Mouse (Mus musculus) MEL (cell line): ENCODE measurements around the gene Frmd4a. TPM values are rescaled to one million over a fixed set of nuclear protein-coding genes. Genes with fewer than 3 reads are reported as not detected.

Experiments used
- DNase-seq: peaks from one replicate; pipeline ENCODE4 v3.0.0; 2011; ENCODE audit warnings: low read depth, low spot score
- H3K27ac ChIP-seq: 2 replicates; pipeline ENCODE4 v1.5.1; 2012; ENCODE audit warnings: low read depth, mild to moderate bottlenecking, control low read depth, low read length, moderate library complexity; ENCODE audit not compliant: control insufficient read depth
- H3K27me3 ChIP-seq, 2 experiments: fragments of 150-350 bp in 1 of 2; sonication (generic) in 1 of 2; 2 replicates each; pipeline ENCODE4 v1.6.1; 2012; ENCODE audit warnings: low read length in 2 of 2, mild to moderate bottlenecking in 2 of 2, improper control_type of control experiment in 1 of 2, moderate library complexity in 1 of 2; ENCODE audit not compliant: insufficient read depth in 2 of 2, control insufficient read depth in 1 of 2
- H3K36me3 ChIP-seq, 2 experiments: 2 replicates each; pipeline ENCODE4 v1.6.1; 2012 to 2014; ENCODE audit warnings: low read length in 2 of 2, improper control_type of control experiment in 1 of 2, inconsistent platforms in 1 of 2, mild to moderate bottlenecking in 1 of 2; ENCODE audit not compliant: insufficient read depth in 2 of 2, control insufficient read depth in 1 of 2
- H3K4me1 ChIP-seq, 2 experiments: fragments of 150-350 bp in 1 of 2; sonication (generic) in 1 of 2; 2 replicates each; pipeline ENCODE4 v1.6.1; 2012; ENCODE audit warnings: low read length in 2 of 2, improper control_type of control experiment in 1 of 2, mild to moderate bottlenecking in 1 of 2; ENCODE audit not compliant: insufficient read depth in 2 of 2, control insufficient read depth in 1 of 2
- H3K4me3 ChIP-seq, 2 experiments: fragments of 150-350 bp in 1 of 2; sonication (generic) in 1 of 2; 2 replicates each; pipeline ENCODE4 v1.5.1; 2012; ENCODE audit warnings: low read depth in 2 of 2, low read length in 2 of 2, mild to moderate bottlenecking in 2 of 2, moderate library complexity in 2 of 2, control low read depth in 1 of 2, improper control_type of control experiment in 1 of 2; ENCODE audit not compliant: control insufficient read depth in 1 of 2, insufficient read depth in 1 of 2
- H3K79me2 ChIP-seq: 2 replicates; pipeline ENCODE4 v1.6.1; 2012; ENCODE audit warnings: mild to moderate bottlenecking, low read length, moderate library complexity; ENCODE audit not compliant: control insufficient read depth, poor library complexity, insufficient read depth
- H3K9ac ChIP-seq: 2 replicates; pipeline ENCODE4 v1.6.1; 2012; ENCODE audit warnings: low read depth, mild to moderate bottlenecking, control low read depth, low read length, moderate library complexity; ENCODE audit not compliant: control insufficient read depth, poor library complexity, severe bottlenecking
- H3K9me3 ChIP-seq: fragments of 150-350 bp; sonication (generic); replicated peaks from 2 replicates; pipeline ENCODE4 v1.6.1; 2012; ENCODE audit warnings: mild to moderate bottlenecking, low read length, improper control_type of control experiment, moderate library complexity; ENCODE audit not compliant: insufficient read depth
- CHD2 ChIP-seq: IDR thresholded peaks from 2 replicates; pipeline ENCODE4 v1.6.1; 2011; ENCODE audit warnings: low read length, improper control_type of control experiment
- CTCF ChIP-seq, 3 experiments: IDR thresholded peaks in 2 of 3; conservative IDR thresholded peaks in 1 of 3; 2 replicates each; pipeline ENCODE4 v1.5.1; 2011 to 2012; ENCODE audit warnings: low read length in 3 of 3, low read depth in 2 of 3, mild to moderate bottlenecking in 2 of 3, improper control_type of control experiment in 1 of 3, inconsistent platforms in 1 of 3, mixed read lengths in 1 of 3, moderate library complexity in 1 of 3; ENCODE audit not compliant: control insufficient read depth in 1 of 3, insufficient read depth in 1 of 3, poor library complexity in 1 of 3, severe bottlenecking in 1 of 3
- E2F4 ChIP-seq: IDR thresholded peaks from 2 replicates; pipeline ENCODE4 v1.6.1; 2011; ENCODE audit warnings: low read depth, low read length, improper control_type of control experiment, borderline replicate concordance
- ETS1 ChIP-seq: IDR thresholded peaks from 2 replicates; pipeline ENCODE4 v1.6.1; 2012; ENCODE audit warnings: low read depth, mild to moderate bottlenecking, inconsistent platforms, low read length, improper control_type of control experiment, moderate library complexity
- HCFC1 ChIP-seq: IDR thresholded peaks from 2 replicates; pipeline ENCODE4 v1.6.1; 2012; ENCODE audit warnings: low read depth, mild to moderate bottlenecking, inconsistent platforms, low read length, improper control_type of control experiment, moderate library complexity
- KAT2A ChIP-seq: conservative IDR thresholded peaks from 2 replicates; pipeline ENCODE4 v1.6.1; 2012; ENCODE audit warnings: low read depth, low read length, improper control_type of control experiment, inconsistent platforms
- MEF2A ChIP-seq: IDR thresholded peaks from 2 replicates; pipeline ENCODE4 v1.6.1; 2014; ENCODE audit warnings: low read depth, mild to moderate bottlenecking, inconsistent platforms, low read length, improper control_type of control experiment; ENCODE audit not compliant: poor library complexity, insufficient replicate concordance, severe bottlenecking; ENCODE audit errors: extremely low read depth
- MYB ChIP-seq: IDR thresholded peaks from 2 replicates; pipeline ENCODE4 v1.6.1; 2011; ENCODE audit warnings: mild to moderate bottlenecking, low read depth, low read length, improper control_type of control experiment
- MYC ChIP-seq: IDR thresholded peaks from 2 replicates; pipeline ENCODE4 v1.6.1; 2011; ENCODE audit warnings: low read depth, mild to moderate bottlenecking, low read length, improper control_type of control experiment, moderate library complexity
- NRF1 ChIP-seq: IDR thresholded peaks from 2 replicates; pipeline ENCODE4 v1.6.1; 2014; ENCODE audit warnings: low read depth, mild to moderate bottlenecking, inconsistent platforms, low read length, improper control_type of control experiment, moderate library complexity; ENCODE audit not compliant: poor library complexity, insufficient read depth, severe bottlenecking
- POLR2A ChIP-seq, 2 experiments: IDR thresholded peaks; 2 replicates each; pipeline ENCODE4 v1.6.1; 2011 to 2012; ENCODE audit warnings: low read length in 2 of 2, mild to moderate bottlenecking in 2 of 2, control low read depth in 1 of 2, improper control_type of control experiment in 1 of 2, low read depth in 1 of 2, moderate library complexity in 1 of 2; ENCODE audit not compliant: control insufficient read depth in 1 of 2, insufficient read depth in 1 of 2, poor library complexity in 1 of 2
- POLR2AphosphoS5 ChIP-seq: IDR thresholded peaks from 2 replicates; pipeline ENCODE4 v1.6.1; 2012; ENCODE audit warnings: low read depth, borderline replicate concordance, mild to moderate bottlenecking, inconsistent platforms, low read length, moderate library complexity, mixed read lengths
- RAD21 ChIP-seq: IDR thresholded peaks from 2 replicates; pipeline ENCODE4 v1.6.1; 2011; ENCODE audit warnings: mild to moderate bottlenecking, low read depth, low read length, improper control_type of control experiment
- RCOR1 ChIP-seq: IDR thresholded peaks from 2 replicates; pipeline ENCODE4 v1.6.1; 2012; ENCODE audit warnings: low read depth, mild to moderate bottlenecking, inconsistent platforms, low read length, improper control_type of control experiment
- TAL1 ChIP-seq: IDR thresholded peaks from 2 replicates; pipeline ENCODE4 v1.6.1; 2012; ENCODE audit warnings: mild to moderate bottlenecking, inconsistent platforms, low read length, moderate library complexity, mixed read lengths
- TCF12 ChIP-seq: IDR thresholded peaks from 2 replicates; pipeline ENCODE4 v1.6.1; 2014; ENCODE audit warnings: low read depth, mild to moderate bottlenecking, inconsistent platforms, low read length, improper control_type of control experiment, moderate library complexity
- UBTF ChIP-seq: IDR thresholded peaks from 2 replicates; pipeline ENCODE4 v1.6.1; 2012; ENCODE audit warnings: low read depth, mild to moderate bottlenecking, inconsistent platforms, low read length, improper control_type of control experiment, moderate library complexity, borderline replicate concordance; ENCODE audit not compliant: insufficient read depth
- USF1 ChIP-seq: IDR thresholded peaks from 2 replicates; pipeline ENCODE4 v1.6.1; 2014; ENCODE audit warnings: low read depth, mild to moderate bottlenecking, inconsistent platforms, low read length, improper control_type of control experiment, moderate library complexity
- USF2 ChIP-seq, 2 experiments: IDR thresholded peaks; 2 replicates each; pipeline ENCODE4 v1.6.1; 2011 to 2012; ENCODE audit warnings: improper control_type of control experiment in 2 of 2, low read length in 2 of 2, borderline replicate concordance in 1 of 2, inconsistent platforms in 1 of 2, low read depth in 1 of 2, mild to moderate bottlenecking in 1 of 2; ENCODE audit not compliant: insufficient read depth in 1 of 2
- ZNF384 ChIP-seq: IDR thresholded peaks from 2 replicates; pipeline ENCODE4 v1.6.1; 2012; ENCODE audit warnings: low read depth, mild to moderate bottlenecking, inconsistent platforms, low read length, improper control_type of control experiment
- polyA plus RNA-seq, 2 experiments: library from polyadenylated mRNA; stranded (reverse) in 1 of 2; unstranded in 1 of 2; fragments of >175 nt in 1 of 2; fragments of >200 nt in 1 of 2; gene quantifications; 2 replicates each; pipeline versions ENCODE4 v1.2.1 to v1.2.4; 2012; ENCODE audit warnings: low replicate concordance in 2 of 2, low read depth in 1 of 2; ENCODE audit not compliant: insufficient read length in 2 of 2, insufficient read depth in 1 of 2, missing spikeins in 1 of 2
- total RNA-seq: library from RNA; depleted of rRNA; stranded (reverse); fragments of 300-350 nt; gene quantifications from 2 replicates; pipeline ENCODE4 v1.2.3, GENCODE M21; 2012

Gene Frmd4a
- total and polyA plus RNA-seq, 3 experiments: 6.4 to 14.4 TPM; not detected in 1

GRCm38 (mm10) chr2:4574251-4574650 is 556.7 kb downstream of the Frmd4a start:
- Histone ChIP-seq H3K27ac (no peak overlapping the region), H3K4me3 (no peak overlapping the region), H3K36me3 (peaks cover 16 to 36% of the 10 kb centered on the region in 2 experiments), H3K79me2 (no peaks in the 10 kb centered on the region), H3K4me1 (peaks cover 15 to 16% of the 10 kb centered on the region in 2 experiments), H3K27me3 (no peaks in the 10 kb centered on the region), H3K9ac (no peak overlapping the region), H3K9me3 (no peaks in the 10 kb centered on the region)
- DNase-seq: no peak
- no peak for TF ChIP-seq USF2 (IDR thresholded peaks at IDR 0.05; ENCODE audit: borderline replicate concordance in 1 of 2, insufficient read depth in 1 of 2, low read depth in 1 of 2, low read length in 2 of 2)
- no peak for TF ChIP-seq CHD2
- TF ChIP-seq KAT2A: no peak
- no peak for TF ChIP-seq ETS1
- no peak for TF ChIP-seq RAD21
- TF ChIP-seq RCOR1: no peak
- no peak for TF ChIP-seq UBTF
- TF ChIP-seq CTCF (IDR thresholded peaks at IDR 0.05 in 2 of 3, conservative IDR thresholded peaks at IDR 0.05 in 1 of 3; ENCODE audit: control insufficient read depth in 1 of 3, insufficient read depth in 1 of 3, low read depth in 2 of 3, low read length in 3 of 3, poor library complexity in 1 of 3, severe bottlenecking in 1 of 3): no peak
- TF ChIP-seq MYB: no peak
- TF ChIP-seq NRF1: no peak
- TF ChIP-seq POLR2AphosphoS5: no peak
- TF ChIP-seq HCFC1: no peak
- TF ChIP-seq TAL1: no peak
- no peak for TF ChIP-seq MEF2A

GRCm38 (mm10) chr2:4575163-4575562 is 557.6 kb downstream of the Frmd4a start:
- Histone ChIP-seq H3K27me3 (no peaks in the 10 kb centered on the region), H3K4me1 (peaks cover 8% of the 10 kb centered on the region in 2 experiments; a peak in 2 of 4 replicates), H3K27ac (no peak overlapping the region), H3K9me3 (no peaks in the 10 kb centered on the region), H3K4me3 (no peak overlapping the region), H3K9ac (no peak overlapping the region), H3K36me3 (peaks cover 7 to 38% of the 10 kb centered on the region in 2 experiments; a peak in 3 of 4 replicates), H3K79me2 (no peaks in the 10 kb centered on the region)
- TF ChIP-seq ETS1: no peak
- TF ChIP-seq CHD2: no peak
- TF ChIP-seq E2F4: no peak
- no peak for TF ChIP-seq USF1
- no peak for TF ChIP-seq TCF12
- TF ChIP-seq ZNF384: no peak
- TF ChIP-seq NRF1: no peak
- no peak for TF ChIP-seq POLR2A (IDR thresholded peaks at IDR 0.05; ENCODE audit: control insufficient read depth in 1 of 2, insufficient read depth in 1 of 2, low read depth in 1 of 2, low read length in 2 of 2, poor library complexity in 1 of 2)
- TF ChIP-seq MYC: no peak
- TF ChIP-seq MEF2A: no peak
- DNase-seq: no peak
